Mouse (Mus musculus) spleen, postnatal 14 days (tissue): ENCODE measurements around the gene Setd7.
A peak's percentile ranks its signal among the peaks of the same experiment; 100 is the strongest.
"Not testable (repeated sequence)": the region's sequence is repeated elsewhere in the genome, so short reads cannot be mapped to it uniquely, and the experiment has no call there.

Experiments used
- DNase-seq, 2 experiments: peaks; one replicate each; pipeline ENCODE4 v3.0.0; 2021 to 2022; ENCODE audit warnings: low spot score in 2 of 2

The Setd7 gene

GRCm38 (mm10) chr3:51560511-51561108 is at the start of gene Setd7:
Gene Setd7, minus strand, starts transcription at chr3:51560879.
- peak; percentile 39 to 52 for DNase-seq

GRCm38 (mm10) chr3:51604489-51604888 is 43.8 kb upstream of the Setd7 start:
- no peak for DNase-seq

- no peak for DNase-seq
These were observed 43.1 kb upstream of the Setd7 start for GRCm38 (mm10) chr3:51603705-51604291.

GRCm38 (mm10) chr3:51601461-51601860 is 40.8 kb upstream of the Setd7 start:
- no peak for DNase-seq

- no peak for DNase-seq
These were observed 40.0 kb upstream of the Setd7 start for GRCm38 (mm10) chr3:51600728-51601127.

- no peak for DNase-seq
These were observed 38.5 kb upstream of the Setd7 start for GRCm38 (mm10) chr3:51599057-51599630.

- no peak for DNase-seq
These were observed 35.9 kb upstream of the Setd7 start for GRCm38 (mm10) chr3:51596538-51596937.

- DNase-seq = no peak
These were observed 32.8 kb upstream of the Setd7 start for GRCm38 (mm10) chr3:51593506-51593905.

- no peak for DNase-seq
These were observed 30.9 kb upstream of the Setd7 start for GRCm38 (mm10) chr3:51591591-51591990.

- no peak for DNase-seq
These were observed 29.7 kb upstream of the Setd7 start for GRCm38 (mm10) chr3:51590207-51590892.

GRCm38 (mm10) chr3:51587697-51588262 is 27.1 kb upstream of the Setd7 start:
- DNase-seq = no peak

GRCm38 (mm10) chr3:51583574-51584391 is 23.1 kb upstream of the Setd7 start:
- DNase-seq = peak in 1 of 2 experiments; percentile 51

GRCm38 (mm10) chr3:51579243-51579642 is 18.6 kb upstream of the Setd7 start:
- DNase-seq = not testable (repeated sequence)

- no peak for DNase-seq
These were observed 17.4 kb upstream of the Setd7 start for GRCm38 (mm10) chr3:51577816-51578749.

GRCm38 (mm10) chr3:51577359-51577758 is 16.7 kb upstream of the Setd7 start:
- no peak for DNase-seq

GRCm38 (mm10) chr3:51573915-51574314 is 13.2 kb upstream of the Setd7 start:
- DNase-seq = no peak

GRCm38 (mm10) chr3:51570200-51570599 is 9.5 kb upstream of the Setd7 start:
- no peak for DNase-seq

GRCm38 (mm10) chr3:51561993-51562385 is 1.3 kb upstream of the Setd7 start:
- no peak for DNase-seq

- peak in 1 of 2 experiments; percentile 32 for DNase-seq
These were observed 672 bp upstream of the Setd7 start for GRCm38 (mm10) chr3:51561109-51561992.
